Mouse (Mus musculus) myocyte (in vitro differentiated cells): Measurements from ENCODE around the gene Rbm20. TPM values are rescaled to one million over a fixed set of nuclear protein-coding genes. Genes with fewer than 3 reads are reported as not detected.
A peak's percentile ranks its signal among the peaks of the same experiment; 100 is the strongest.
"Not testable (repeated sequence)": the region's sequence is repeated elsewhere in the genome, so short reads cannot be mapped to it uniquely, and the experiment has no call there.

ENCODE experiments used
- H3K27me3 ChIP-seq: one replicate; pipeline ENCODE4 v1.6.1; 2011; ENCODE audit not compliant: control insufficient read depth, insufficient read depth, insufficient read length
- H3K36me3 ChIP-seq: one replicate; pipeline ENCODE4 v1.6.1; 2011; ENCODE audit not compliant: control insufficient read depth, insufficient read depth
- H3K4me2 ChIP-seq: one replicate; pipeline ENCODE4 v1.6.1; 2011; ENCODE audit warnings: low read depth, control low read depth
- H3K4me3 ChIP-seq: one replicate; pipeline ENCODE4 v1.5.1; 2011; ENCODE audit warnings: mild to moderate bottlenecking, control low read depth, moderate library complexity
- H3K79me2 ChIP-seq: one replicate; pipeline ENCODE4 v1.6.1; 2011; ENCODE audit not compliant: control insufficient read depth, insufficient read depth
- H3ac ChIP-seq: one replicate; pipeline ENCODE4 v1.6.1; 2011; ENCODE audit not compliant: control insufficient read depth, insufficient read length
- CEBPB ChIP-seq: IDR thresholded peaks from 2 replicates; pipeline ENCODE4 v1.6.1; 2011; ENCODE audit warnings: mild to moderate bottlenecking, moderate library complexity; ENCODE audit not compliant: poor library complexity, insufficient read depth, severe bottlenecking
- E2F4 ChIP-seq: IDR thresholded peaks from one replicate; pipeline ENCODE4 v1.6.1; 2011; ENCODE audit warnings: mild to moderate bottlenecking, control low read depth, moderate library complexity; ENCODE audit not compliant: insufficient read depth
- MAX ChIP-seq: IDR thresholded peaks from one replicate; pipeline ENCODE4 v1.6.1; 2011; ENCODE audit warnings: low read depth, mild to moderate bottlenecking, control low read depth
- MYOD1 ChIP-seq, 3 experiments: IDR thresholded peaks; one replicate each; pipeline ENCODE4 v1.6.1; 2011; ENCODE audit warnings: control low read depth in 2 of 3, low read depth in 2 of 3, mild to moderate bottlenecking in 2 of 3, moderate library complexity in 1 of 3; ENCODE audit not compliant: insufficient read length in 2 of 3, control insufficient read depth in 1 of 3
- MYOG ChIP-seq, 3 experiments: IDR thresholded peaks; one replicate each; pipeline ENCODE4 v1.6.1; 2011; ENCODE audit warnings: control low read depth in 2 of 3, low read depth in 2 of 3, mild to moderate bottlenecking in 2 of 3; ENCODE audit not compliant: insufficient read length in 2 of 3, control insufficient read depth in 1 of 3, insufficient read depth in 1 of 3
- POLR2A ChIP-seq: IDR thresholded peaks from one replicate; pipeline ENCODE4 v1.6.1; 2011; ENCODE audit warnings: low read depth, mild to moderate bottlenecking, control low read depth, moderate library complexity; ENCODE audit not compliant: insufficient read length
- POLR2AphosphoS2 ChIP-seq: IDR thresholded peaks from one replicate; pipeline ENCODE4 v1.6.1; 2011; ENCODE audit warnings: low read depth, control low read depth; ENCODE audit not compliant: insufficient read length
- REST ChIP-seq: IDR thresholded peaks from one replicate; pipeline ENCODE4 v1.6.1; 2011; ENCODE audit warnings: mild to moderate bottlenecking, control low read depth, moderate library complexity; ENCODE audit not compliant: insufficient read depth, insufficient read length
- SRF ChIP-seq: IDR thresholded peaks from one replicate; pipeline ENCODE4 v1.6.1; 2011; ENCODE audit warnings: low read depth; ENCODE audit not compliant: control insufficient read depth, insufficient read length
- TCF12 ChIP-seq: IDR thresholded peaks from one replicate; pipeline ENCODE4 v1.6.1; 2011; ENCODE audit warnings: mild to moderate bottlenecking, control low read depth; ENCODE audit not compliant: poor library complexity, insufficient read depth, severe bottlenecking
- TCF3 ChIP-seq: IDR thresholded peaks from one replicate; pipeline ENCODE4 v1.6.1; 2011; ENCODE audit warnings: low read depth, control low read depth; ENCODE audit not compliant: insufficient read length
- USF1 ChIP-seq: IDR thresholded peaks from one replicate; pipeline ENCODE4 v1.6.1; 2011; ENCODE audit warnings: low read depth, mild to moderate bottlenecking, control low read depth, moderate library complexity
- polyA plus RNA-seq: library from polyadenylated mRNA; unstranded; fragments of >200 nt; fragmentation: generic; extraction: Trizol; gene quantifications from one replicate; pipeline ENCODE4 v1.2.1, GENCODE M21; 2012; ENCODE audit warnings: missing spikeins

The Rbm20 gene
- polyA plus RNA-seq, 1 experiment: 35.4 TPM

DNA sequence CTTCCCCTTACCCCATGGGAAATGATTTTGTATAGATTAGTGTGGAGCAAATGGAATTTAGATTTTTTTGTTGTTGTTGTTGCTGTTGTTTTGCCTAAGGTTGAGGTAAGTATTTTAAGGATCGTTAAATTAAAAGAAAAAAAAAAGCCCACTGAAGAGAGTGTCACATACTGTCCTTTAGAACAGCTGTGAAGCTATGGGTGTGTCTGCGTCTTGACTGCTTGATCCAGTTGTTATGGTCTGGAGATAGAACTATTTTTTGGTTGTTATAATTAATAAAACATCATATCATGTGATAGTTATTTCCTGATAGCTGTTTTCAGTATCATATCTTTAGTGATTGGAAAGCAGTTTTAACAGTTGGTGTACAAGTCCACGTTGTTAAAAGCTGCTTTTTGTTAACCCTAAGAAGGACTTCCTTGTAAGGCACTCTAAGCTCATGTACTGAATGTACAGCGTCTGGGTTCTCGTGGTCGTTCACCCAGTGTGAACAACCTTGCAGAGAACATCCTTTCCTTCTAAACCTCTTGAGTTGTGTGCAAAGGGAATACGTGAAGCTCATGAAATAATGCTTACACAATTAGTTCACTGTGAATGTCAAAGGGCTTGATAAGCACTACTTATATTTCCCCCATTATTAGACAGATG is 227.9 kb downstream of the Rbm20 start:
- H3K4me2 ChIP-seq: peak overlapping the region; percentile 88
- H3ac ChIP-seq: no peak overlapping the region
- no peaks in the 10 kb centered on the region for H3K27me3 ChIP-seq
- peaks cover 3% of the 10 kb centered on the region for H3K79me2 ChIP-seq
- peak overlapping the region; percentile 41 for H3K4me3 ChIP-seq
- TF ChIP-seq MYOD1 (IDR thresholded peaks at IDR 0.05; ENCODE audit: control insufficient read depth in 1 of 3, insufficient read length in 2 of 3, low read depth in 2 of 3) (no peak), MYOG (IDR thresholded peaks at IDR 0.05; ENCODE audit: control insufficient read depth in 1 of 3, insufficient read depth in 1 of 3, insufficient read length in 2 of 3, low read depth in 2 of 3) (no peak), CEBPB (no peak), USF1 (no peak), E2F4 (no peak), REST (no peak)
- no peaks in the 10 kb centered on the region for H3K36me3 ChIP-seq

DNA sequence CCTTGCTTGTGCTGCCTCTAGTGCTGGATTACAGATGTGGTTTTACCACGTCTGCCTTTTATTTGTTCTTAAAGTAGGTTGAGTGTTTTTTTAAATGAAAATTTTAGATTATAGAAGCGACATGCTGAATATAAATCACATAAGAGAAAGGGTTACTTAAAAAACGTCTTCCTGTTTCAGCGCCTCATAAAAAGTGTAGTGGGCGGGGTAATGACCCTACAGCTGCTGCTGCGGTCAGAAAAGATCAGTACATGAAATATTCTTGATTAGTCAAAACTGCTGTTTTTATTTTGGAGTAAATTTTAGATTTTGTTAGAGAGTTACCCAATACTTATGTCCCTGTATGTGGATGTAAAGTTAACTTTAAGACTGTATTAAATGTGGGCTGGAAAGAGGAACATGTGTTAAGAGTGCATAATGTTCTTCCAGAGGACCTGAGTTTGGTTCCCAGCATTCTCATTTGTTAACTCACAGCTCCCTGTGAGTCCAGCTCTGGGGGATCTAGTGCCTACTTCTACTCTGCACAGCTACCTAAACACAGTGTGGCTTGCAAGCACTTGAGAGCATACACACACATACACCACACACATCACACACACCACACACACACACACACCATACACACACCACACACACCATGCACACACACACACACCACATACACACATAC is 229.1 kb downstream of the Rbm20 start:
- H3ac ChIP-seq: no peak overlapping the region
- no peaks in the 10 kb centered on the region for H3K36me3 ChIP-seq
- peaks cover 3% of the 10 kb centered on the region for H3K79me2 ChIP-seq
- TF ChIP-seq POLR2AphosphoS2 (no peak), MYOD1 (IDR thresholded peaks at IDR 0.05; ENCODE audit: control insufficient read depth in 1 of 3, insufficient read length in 2 of 3, low read depth in 2 of 3) (peak; percentile 21 to 45 (median 39)), TCF12 (peak; percentile 14), POLR2A (peak; percentile 10), MYOG (IDR thresholded peaks at IDR 0.05; ENCODE audit: control insufficient read depth in 1 of 3, insufficient read depth in 1 of 3, insufficient read length in 2 of 3, low read depth in 2 of 3) (peak in 1 of 3 experiments; percentile 12), REST (no peak), TCF3 (no peak)
- no peaks in the 10 kb centered on the region for H3K27me3 ChIP-seq
- peak overlapping the region; percentile 88 for H3K4me2 ChIP-seq
- H3K4me3 ChIP-seq: peak overlapping the region; percentile 41

DNA sequence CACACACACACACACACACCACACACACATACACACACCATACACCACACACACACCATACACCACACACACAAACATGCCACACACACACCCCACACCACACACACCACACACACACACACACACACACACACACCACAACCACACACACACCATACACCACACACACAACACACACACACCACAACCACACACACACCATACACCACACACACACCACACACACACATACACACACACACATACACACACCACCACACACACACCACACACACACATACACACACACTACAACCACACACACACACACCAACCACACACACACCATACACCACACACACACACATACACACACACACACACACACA is 229.6 kb downstream of the Rbm20 start:
- H3K4me2 ChIP-seq: peak overlapping the region; percentile 88
- H3K36me3 ChIP-seq, H3ac ChIP-seq, H3K27me3 ChIP-seq, H3K79me2 ChIP-seq, H3K4me3 ChIP-seq: not testable (repeated sequence)
- peak; percentile 8 for TF ChIP-seq POLR2A

DNA sequence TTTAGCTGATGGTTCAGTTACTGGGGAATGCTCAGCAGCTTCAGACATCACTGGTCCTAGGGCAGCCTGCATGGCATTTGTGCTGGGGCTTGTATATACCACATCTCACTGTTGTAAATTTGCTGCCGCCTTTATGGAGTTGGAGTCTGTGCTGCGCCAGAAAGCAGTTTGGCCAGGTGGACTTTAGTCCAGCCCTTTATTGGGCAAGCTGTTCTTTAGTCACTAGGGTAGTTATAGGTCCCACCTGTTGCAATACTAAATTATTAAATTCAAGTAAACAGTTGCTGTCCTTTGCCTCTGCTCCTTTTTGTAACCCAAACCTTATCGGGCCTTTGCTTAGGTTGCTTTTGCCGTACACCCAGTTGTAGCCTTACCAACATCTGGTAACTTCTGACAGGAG is 237.8 kb downstream of the Rbm20 start:
- Histone ChIP-seq H3K4me3 (no peak overlapping the region), H3K4me2 (no peak overlapping the region), H3ac (no peak overlapping the region), H3K36me3 (peaks cover 16% of the 10 kb centered on the region), H3K79me2 (no peaks in the 10 kb centered on the region), H3K27me3 (no peaks in the 10 kb centered on the region)
- TF ChIP-seq E2F4 (no peak), REST (no peak), MYOD1 (IDR thresholded peaks at IDR 0.05; ENCODE audit: control insufficient read depth in 1 of 3, insufficient read length in 2 of 3, low read depth in 2 of 3) (no peak), SRF (no peak), CEBPB (no peak), MYOG (IDR thresholded peaks at IDR 0.05; ENCODE audit: control insufficient read depth in 1 of 3, insufficient read depth in 1 of 3, insufficient read length in 2 of 3, low read depth in 2 of 3) (no peak), POLR2AphosphoS2 (no peak), TCF3 (no peak), POLR2A (no peak), USF1 (no peak), MAX (no peak), TCF12 (no peak)

Other genes with a start within 250 kb of the Rbm20 start
- 4.5 TPM for gene Dusp5, start 148.2 kb upstream of the Rbm20 start, polyA plus RNA-seq
- gene Nutf2-ps1, start 88.2 kb upstream of the Rbm20 start, polyA plus RNA-seq: 34.3 TPM
- 6.5 TPM for gene Smc3, start 76.9 kb upstream of the Rbm20 start, polyA plus RNA-seq
- gene Pdcd4, start 214.9 kb downstream of the Rbm20 start, polyA plus RNA-seq: 8.4 TPM